Mouse (Mus musculus): ENCODE data around the gene Tas2r123.

- TF ChIP-seq CTCF (IDR thresholded peaks at IDR 0.05; ENCODE audit: control insufficient read depth, insufficient read depth, insufficient read length) (no peak), USF1 (IDR thresholded peaks at IDR 0.05; ENCODE audit: low read depth) (no peak), MAX (IDR thresholded peaks at IDR 0.05) (no peak), MYOD1 (IDR thresholded peaks at IDR 0.05; ENCODE audit: control insufficient read depth, insufficient read length, low read depth) (no peak), CEBPB (IDR thresholded peaks at IDR 0.05; ENCODE audit: low read depth) (no peak)
Observed at GRCm38 (mm10) chr6:132867708-132868107, 20.8 kb downstream of the Tas2r123 start, which contains the start of gene Tas2r110.

Data from C2C12 (cell line).